Mouse (Mus musculus) CH12.LX (cell line): ENCODE data around the gene Gabrb1. TPM values are rescaled to one million over a fixed set of nuclear protein-coding genes. Genes with fewer than 3 reads are reported as not detected.

Experiments used
- polyA plus RNA-seq: library from polyadenylated mRNA; unstranded; fragments of >175 nt; gene quantifications from 2 replicates; pipeline ENCODE4 v1.2.1, GENCODE M21; 2012; ENCODE audit warnings: low read depth; ENCODE audit not compliant: insufficient read length
- total RNA-seq, 2 experiments: library from RNA; depleted of rRNA; stranded (reverse); fragments of 300-350 nt in 1 of 2; fragments of >200 nt in 1 of 2; gene quantifications; 2 replicates each; pipeline ENCODE4 v1.2.3; 2012 to 2014

Gabrb1 gene
- total and polyA plus RNA-seq, 3 experiments = 0.04 TPM; not detected in 2

Other genes with a start within 250 kb of the Gabrb1 start
- gene Cox7b2, start 109.9 kb upstream of the Gabrb1 start, total RNA-seq (2012; rRNA removed) = not detected in 2 replicates
- gene Cox7b2, start 109.9 kb upstream of the Gabrb1 start, total RNA-seq (2014; rRNA removed) = not detected in 2 replicates
- gene Cox7b2, start 109.9 kb upstream of the Gabrb1 start, polyA plus RNA-seq = not detected in 2 replicates
- not detected in 2 replicates for gene Gabra4, start 195 bp downstream of the Gabrb1 start, total RNA-seq (2012; rRNA removed)
- 0.09 TPM in 1 of 2 replicates, not detected in the other for gene Gabra4, start 195 bp downstream of the Gabrb1 start, total RNA-seq (2014; rRNA removed)
- gene Gabra4, start 195 bp downstream of the Gabrb1 start, polyA plus RNA-seq = not detected in 2 replicates